Mouse (Mus musculus): ENCODE data around the gene Gosr2. TPM values are rescaled to one million over a fixed set of nuclear protein-coding genes. Genes with fewer than 3 reads are reported as not detected.

Gosr2 gene
- polyA plus RNA-seq, 1 experiment from 2014 or later, result 93.5 TPM

DNA sequence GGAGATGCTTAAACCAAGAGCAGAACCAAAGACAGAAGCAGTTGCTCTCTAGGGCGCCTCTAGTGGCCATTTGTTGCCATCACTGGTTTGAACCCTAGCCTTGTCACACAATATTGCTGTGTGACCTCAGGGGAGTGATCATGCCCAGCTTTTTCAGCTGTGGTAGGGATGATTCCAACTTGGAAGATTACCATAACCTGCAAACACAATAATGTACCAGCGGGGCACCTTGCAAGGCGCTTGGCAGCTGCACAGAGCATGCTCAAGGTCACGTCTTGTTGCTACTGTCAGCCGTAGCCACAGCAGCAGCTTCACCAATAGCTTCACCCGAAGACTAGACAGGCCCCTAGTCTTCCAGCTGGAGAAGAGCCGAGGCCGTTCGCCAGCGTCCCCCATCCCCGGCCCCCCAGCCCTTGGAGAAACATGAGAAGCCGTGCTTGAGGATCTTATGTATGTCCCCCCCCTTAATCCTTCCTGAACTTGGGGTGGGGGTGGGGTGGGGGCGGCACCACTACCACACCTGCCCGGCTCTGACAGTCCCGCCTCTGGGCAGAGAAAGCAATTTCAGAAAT, 23.9 kb upstream of the Gosr2 start:
- Histone ChIP-seq H3K4me1 (peaks cover 15% of the 10 kb centered on the region), H3K9ac (no peak overlapping the region), H3K4me3 (replicated peaks) (peak overlapping the region; percentile 18), H3K36me3 (no peaks in the 10 kb centered on the region), H3K27ac (replicated peaks) (0 out of 2 replicates have a peak overlapping the region, but pooled peaks have one; percentile 3), H3K27me3 (no peaks in the 10 kb centered on the region; the same call in 1 of the 2 replicates), H3K4me2 (replicated peaks) (peak overlapping the region; percentile 43), H3K9me3 (replicated peaks) (no peaks in the 10 kb centered on the region)
- 9% methylated on average over 15 of the region's 15 CpGs for WGBS
- 0 out of 2 replicates have a peak, but pooled peaks have one; percentile 31 for ATAC-seq (ENCODE audit: insufficient number of reproducible peaks, low FRiP score, low TSS enrichment, low read depth)

DNA sequence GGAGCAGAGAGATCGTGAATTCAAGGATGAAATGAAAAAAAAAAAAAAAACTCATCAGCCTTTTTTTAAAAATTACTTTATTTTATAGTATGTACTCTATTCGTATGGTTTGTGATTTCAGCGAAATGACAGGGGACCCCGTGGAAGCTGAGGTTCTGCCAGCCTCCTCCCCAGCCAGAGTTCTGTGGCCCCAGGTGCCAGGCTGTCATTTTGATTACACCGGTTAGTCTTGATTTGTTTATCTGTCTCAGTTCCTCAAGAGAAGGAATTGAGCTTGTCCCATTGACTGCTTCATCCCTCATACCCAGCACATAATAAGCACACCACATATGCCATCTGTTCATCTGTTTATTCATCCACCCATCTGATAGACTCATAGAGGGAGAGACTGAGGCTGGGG, 21.7 kb upstream of the Gosr2 start:
- Histone ChIP-seq H3K4me3 (replicated peaks) (no peak overlapping the region), H3K27ac (replicated peaks) (no peak overlapping the region), H3K36me3 (no peaks in the 10 kb centered on the region), H3K4me1 (peaks cover 15% of the 10 kb centered on the region), H3K9me3 (replicated peaks) (no peaks in the 10 kb centered on the region), H3K27me3 (no peaks in the 10 kb centered on the region; the same call in 1 of the 2 replicates), H3K9ac (no peak overlapping the region), H3K4me2 (replicated peaks) (no peak overlapping the region)
- ATAC-seq (ENCODE audit: insufficient number of reproducible peaks, low FRiP score, low TSS enrichment, low read depth), result no peak
- WGBS, result 53% methylated on average over 5 of the region's 5 CpGs

DNA sequence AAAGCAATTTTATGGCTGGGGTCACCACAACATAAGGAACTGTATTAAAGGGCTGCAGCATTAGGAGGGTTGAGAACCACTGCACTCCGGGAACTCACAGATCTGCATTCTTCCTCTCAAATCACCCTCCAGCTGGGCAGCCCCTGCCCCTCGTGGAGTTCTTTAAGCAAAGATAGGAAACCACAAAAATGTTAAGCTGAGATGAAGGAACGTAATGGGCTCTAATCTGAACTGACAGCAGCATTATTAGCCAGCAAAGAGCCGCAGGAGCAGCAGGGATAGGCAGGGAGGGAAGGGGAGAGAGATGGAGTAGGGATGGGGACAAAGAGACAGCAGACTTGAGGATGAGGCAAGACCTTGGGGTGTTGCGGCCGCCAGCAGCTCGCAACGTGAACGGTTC, 19.3 kb upstream of the Gosr2 start:
- Histone ChIP-seq H3K4me2 (replicated peaks) (no peak overlapping the region), H3K4me3 (replicated peaks) (no peak overlapping the region), H3K9me3 (replicated peaks) (no peaks in the 10 kb centered on the region), H3K9ac (no peak overlapping the region), H3K36me3 (no peaks in the 10 kb centered on the region), H3K27me3 (no peaks in the 10 kb centered on the region; the same call in 1 of the 2 replicates), H3K4me1 (peaks cover 10% of the 10 kb centered on the region), H3K27ac (replicated peaks) (no peak overlapping the region)
- ATAC-seq (ENCODE audit: insufficient number of reproducible peaks, low FRiP score, low TSS enrichment, low read depth), result no peak
- 32% methylated on average over 9 of the region's 9 CpGs for WGBS

DNA sequence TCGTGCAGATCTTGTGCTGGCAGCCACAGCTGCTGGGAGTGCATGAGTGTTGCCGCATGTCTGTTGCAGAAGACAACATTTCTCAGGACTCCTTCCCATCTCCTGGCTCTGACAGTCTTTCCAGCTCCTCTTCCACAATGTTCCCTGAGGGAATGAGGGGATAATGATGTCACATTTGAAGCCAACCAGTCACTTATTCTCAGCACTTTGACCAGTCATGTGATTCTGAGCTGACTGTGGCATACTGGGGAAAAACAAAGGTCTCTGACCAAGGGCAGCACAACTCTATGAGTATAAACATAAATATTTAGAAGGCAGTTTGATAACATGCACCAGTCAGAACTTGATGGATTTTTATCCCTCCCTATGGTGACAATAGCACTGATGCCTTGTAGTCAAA, 16.4 kb upstream of the Gosr2 start:
- 77% methylated on average over 2 of the region's 2 CpGs for WGBS
- peaks cover 6% of the 10 kb centered on the region; the same call in 1 of the 2 replicates for H3K4me1 ChIP-seq
- no peaks in the 10 kb centered on the region; the same call in 1 of the 2 replicates for H3K27me3 ChIP-seq
- H3K4me2 ChIP-seq (replicated peaks), result no peak overlapping the region
- H3K9ac ChIP-seq, result no peak overlapping the region
- no peaks in the 10 kb centered on the region for H3K36me3 ChIP-seq
- no peak overlapping the region for H3K4me3 ChIP-seq (replicated peaks)
- no peak overlapping the region for H3K27ac ChIP-seq (replicated peaks)
- H3K9me3 ChIP-seq (replicated peaks), result no peaks in the 10 kb centered on the region
- no peak for ATAC-seq (ENCODE audit: insufficient number of reproducible peaks, low FRiP score, low TSS enrichment, low read depth)

DNA sequence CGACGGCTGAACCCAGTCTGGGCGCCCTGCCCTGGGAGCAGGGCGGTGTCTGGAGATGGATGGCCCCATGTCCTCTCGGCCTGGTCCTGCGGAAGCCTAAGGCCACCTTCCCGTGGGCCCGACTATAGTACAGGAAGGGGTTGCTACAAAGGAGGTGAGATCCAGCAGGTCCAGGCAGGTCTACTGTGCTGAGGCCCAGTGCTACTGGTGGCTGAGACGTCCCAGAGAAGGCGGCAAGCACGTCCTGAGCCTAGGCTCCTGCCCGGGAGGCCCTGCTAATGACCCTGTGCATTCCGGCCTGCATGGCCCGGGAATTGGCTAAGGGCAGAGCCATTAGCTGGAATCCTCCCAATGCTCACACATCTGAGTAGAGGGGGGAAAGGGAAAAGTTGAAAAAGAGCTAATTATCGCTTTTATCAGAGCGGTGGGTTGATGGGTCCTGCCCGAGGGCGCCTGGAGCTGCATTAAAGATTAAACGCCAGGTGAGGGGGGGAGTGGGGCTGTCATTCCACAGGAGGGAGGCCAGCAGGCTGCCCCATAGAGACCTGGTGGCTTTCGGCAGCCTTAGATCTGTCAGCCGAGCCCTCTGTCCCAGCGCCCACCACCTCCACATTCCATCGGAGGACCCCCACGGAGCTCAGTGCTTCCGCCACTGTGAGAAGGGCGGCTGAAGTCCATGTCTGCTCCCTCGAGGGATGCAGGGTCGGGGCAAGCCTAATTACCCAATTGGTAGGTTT, 14.3 kb upstream of the Gosr2 start:
- H3K9me3 ChIP-seq (replicated peaks), result no peaks in the 10 kb centered on the region
- ATAC-seq (ENCODE audit: insufficient number of reproducible peaks, low FRiP score, low TSS enrichment, low read depth), result peak; percentile 13; the same call in 1 of the 2 replicates

DNA sequence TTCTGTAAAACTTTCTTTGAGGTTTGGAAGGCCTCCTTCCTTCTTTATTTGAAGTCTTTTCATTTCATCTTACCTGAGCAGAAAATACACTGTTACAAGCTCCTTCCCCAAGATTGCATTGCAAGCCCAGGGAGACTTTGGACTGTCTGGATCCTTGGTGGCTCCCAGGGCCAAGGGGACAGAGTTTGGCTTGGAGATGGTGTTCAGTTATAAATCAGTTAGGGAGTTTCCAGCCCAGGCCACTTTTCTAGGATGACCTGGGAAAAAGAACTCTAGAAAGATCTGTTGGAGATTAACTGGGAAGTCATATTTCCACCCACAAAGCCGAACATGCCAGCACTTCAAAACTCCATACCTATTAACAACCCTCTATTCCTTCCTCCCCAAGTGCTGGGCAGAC, 12.3 kb upstream of the Gosr2 start:
- H3K4me3 ChIP-seq (replicated peaks), result no peak overlapping the region
- WGBS, result 69% methylated on average over 1 of the region's 1 CpGs
- H3K4me2 ChIP-seq (replicated peaks), result no peak overlapping the region
- no peak overlapping the region for H3K9ac ChIP-seq
- no peaks in the 10 kb centered on the region for H3K9me3 ChIP-seq (replicated peaks)
- H3K36me3 ChIP-seq, result no peaks in the 10 kb centered on the region
- H3K27me3 ChIP-seq, result no peaks in the 10 kb centered on the region; the same call in 1 of the 2 replicates
- ATAC-seq (ENCODE audit: insufficient number of reproducible peaks, low FRiP score, low TSS enrichment, low read depth), result no peak
- no peak overlapping the region for H3K27ac ChIP-seq (replicated peaks)
- H3K4me1 ChIP-seq, result peaks cover 6% of the 10 kb centered on the region; the same call in 1 of the 2 replicates

More for the DNA sequence above, 14.3 kb upstream of the Gosr2 start:
- no peak overlapping the region for H3K9ac ChIP-seq
- H3K4me2 ChIP-seq (replicated peaks), result no peak overlapping the region
- no peaks in the 10 kb centered on the region; the same call in 1 of the 2 replicates for H3K27me3 ChIP-seq
- H3K27ac ChIP-seq (replicated peaks), result no peak overlapping the region
- 41% methylated on average over 28 of the region's 28 CpGs for WGBS
- no peaks in the 10 kb centered on the region for H3K36me3 ChIP-seq
- H3K4me3 ChIP-seq (replicated peaks), result no peak overlapping the region
- peaks cover 6% of the 10 kb centered on the region; the same call in 1 of the 2 replicates for H3K4me1 ChIP-seq

DNA sequence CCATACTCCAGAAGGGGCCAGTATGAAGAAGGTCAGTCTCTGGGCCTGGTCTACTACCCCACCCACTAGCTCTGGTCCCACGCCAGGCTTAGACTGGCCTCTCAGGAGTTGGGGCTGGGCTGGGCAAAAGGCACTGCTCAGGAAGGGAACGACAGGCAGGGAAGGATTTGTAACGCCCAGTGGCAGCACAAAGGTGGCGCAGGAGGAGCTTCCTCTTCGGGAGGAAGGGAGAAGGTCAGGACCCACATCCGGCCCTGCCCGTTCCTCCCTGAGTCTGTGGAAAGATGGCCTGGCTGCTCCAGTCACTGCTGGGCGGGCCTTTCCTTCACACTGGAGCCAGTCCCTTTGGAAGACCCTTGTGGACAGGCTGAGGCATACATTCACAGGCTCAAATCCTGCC, 9.3 kb upstream of the Gosr2 start:
- no peaks in the 10 kb centered on the region for H3K9me3 ChIP-seq (replicated peaks)
- no peak overlapping the region for H3K4me2 ChIP-seq (replicated peaks)
- H3K9ac ChIP-seq, result no peak overlapping the region
- peaks cover 4% of the 10 kb centered on the region; the same call in 1 of the 2 replicates for H3K4me1 ChIP-seq
- H3K27me3 ChIP-seq, result no peaks in the 10 kb centered on the region; the same call in 1 of the 2 replicates
- ATAC-seq (ENCODE audit: insufficient number of reproducible peaks, low FRiP score, low TSS enrichment, low read depth), result no peak
- H3K27ac ChIP-seq (replicated peaks), result no peak overlapping the region
- H3K4me3 ChIP-seq (replicated peaks), result no peak overlapping the region
- 47% methylated on average over 8 of the region's 8 CpGs for WGBS
- H3K36me3 ChIP-seq, result no peaks in the 10 kb centered on the region

DNA sequence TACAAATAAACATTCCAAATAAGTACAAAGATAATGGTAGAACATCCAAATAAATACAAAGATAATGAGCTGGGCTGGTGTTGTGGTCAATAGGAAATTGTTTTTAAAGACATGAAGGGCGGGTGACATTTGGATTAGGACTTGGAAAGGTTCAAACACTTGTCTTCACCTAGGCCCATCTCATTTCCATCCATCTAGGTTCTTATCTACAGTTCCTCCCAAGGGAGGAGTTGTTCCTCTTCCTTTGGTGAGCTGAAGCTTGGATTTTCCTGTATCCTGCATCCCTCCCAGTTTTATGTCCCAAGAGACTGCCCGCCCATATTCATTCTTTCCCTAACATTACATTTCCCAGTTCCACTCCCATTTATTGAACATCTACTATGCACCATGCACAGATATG, 528 bp upstream of the Gosr2 start:
- 75% methylated on average over 2 of the region's 2 CpGs for WGBS
- ATAC-seq (ENCODE audit: insufficient number of reproducible peaks, low FRiP score, low TSS enrichment, low read depth), result no peak

DNA sequence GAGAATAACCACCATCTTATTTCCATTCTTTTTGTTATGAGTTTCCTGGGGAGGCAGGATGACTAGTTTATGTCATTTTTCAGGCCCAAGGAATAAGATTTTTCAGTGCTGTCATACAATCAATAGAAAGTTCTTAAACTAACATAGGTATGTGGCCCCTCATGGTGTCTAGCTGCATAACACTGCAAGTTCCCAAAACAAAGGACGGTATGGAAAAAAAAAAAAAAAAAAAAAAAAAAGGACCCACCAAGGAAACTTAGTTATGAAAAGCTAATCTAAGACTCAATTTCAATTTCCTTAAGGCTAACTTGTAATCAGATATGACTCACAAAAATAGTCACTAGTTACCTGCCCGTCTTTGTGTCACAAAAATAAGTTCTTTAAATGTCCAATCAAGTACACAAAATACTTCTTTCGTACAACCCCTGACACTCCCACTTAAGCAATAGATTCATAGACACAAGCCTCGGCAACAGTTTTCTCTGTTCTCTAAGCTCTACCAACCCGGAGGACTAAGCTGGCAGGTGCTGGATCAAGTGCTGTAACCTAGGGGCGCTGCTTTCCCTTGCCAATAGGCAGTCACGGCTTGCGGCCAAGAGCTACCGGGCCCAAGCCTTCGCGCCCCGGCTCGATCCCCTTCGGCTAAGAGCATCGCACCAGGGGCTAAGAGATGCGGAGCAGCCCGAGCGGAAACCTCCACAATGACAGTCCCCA, 690 bp downstream of the Gosr2 start:
- Histone ChIP-seq H3K4me3 (replicated peaks) (peak overlapping the region; percentile 76), H3K4me1 (0 out of 2 replicates have a peak, but pooled peaks cover 3% of the 10 kb centered on the region), H3K27ac (replicated peaks) (peak overlapping the region; percentile 99), H3K36me3 (no peaks in the 10 kb centered on the region), H3K4me2 (replicated peaks) (peak overlapping the region; percentile 55), H3K9me3 (replicated peaks) (no peaks in the 10 kb centered on the region), H3K27me3 (no peaks in the 10 kb centered on the region), H3K9ac (peak overlapping the region; percentile 84)
- ATAC-seq (ENCODE audit: insufficient number of reproducible peaks, low FRiP score, low TSS enrichment, low read depth), result no peak
- 1% methylated on average over 18 of the region's 18 CpGs for WGBS

More for the DNA sequence above, 528 bp upstream of the Gosr2 start:
- 0 out of 2 replicates have a peak, but pooled peaks cover 3% of the 10 kb centered on the region for H3K4me1 ChIP-seq
- no peaks in the 10 kb centered on the region for H3K9me3 ChIP-seq (replicated peaks)
- H3K4me3 ChIP-seq (replicated peaks), result peak overlapping the region; percentile 76
- peak overlapping the region; percentile 55 for H3K4me2 ChIP-seq (replicated peaks)
- no peaks in the 10 kb centered on the region for H3K27me3 ChIP-seq
- peak overlapping the region; percentile 84 for H3K9ac ChIP-seq
- peak overlapping the region; percentile 99 for H3K27ac ChIP-seq (replicated peaks)
- H3K36me3 ChIP-seq, result no peaks in the 10 kb centered on the region

DNA sequence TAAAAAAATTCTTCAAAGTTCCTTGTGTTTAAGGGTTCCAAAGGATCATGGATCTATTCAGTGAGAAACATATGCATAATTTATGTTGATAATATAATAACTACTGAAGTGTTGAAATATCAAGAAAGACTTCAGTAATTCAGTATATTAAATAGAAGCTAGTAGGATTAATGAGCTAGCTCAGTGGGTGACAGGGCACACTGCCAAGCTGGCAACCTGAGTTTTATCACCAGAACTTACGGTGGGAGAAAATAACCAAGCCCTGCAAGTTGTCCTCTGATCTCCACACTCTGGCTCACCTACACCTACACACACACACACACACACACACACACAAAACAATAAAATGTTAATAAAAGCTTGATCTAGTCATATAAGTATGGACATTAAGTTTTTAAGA, 4.5 kb downstream of the Gosr2 start:
- H3K27me3 ChIP-seq, result no peaks in the 10 kb centered on the region
- ATAC-seq (ENCODE audit: insufficient number of reproducible peaks, low FRiP score, low TSS enrichment, low read depth), result no peak
- H3K9me3 ChIP-seq (replicated peaks), result no peaks in the 10 kb centered on the region
- 70% methylated on average over 1 of the region's 1 CpGs for WGBS
- H3K4me3 ChIP-seq (replicated peaks), result no peak overlapping the region
- no peak overlapping the region for H3K4me2 ChIP-seq (replicated peaks)
- H3K27ac ChIP-seq (replicated peaks), result no peak overlapping the region
- H3K36me3 ChIP-seq, result peaks cover 7% of the 10 kb centered on the region; the same call in 1 of the 2 replicates
- H3K9ac ChIP-seq, result no peak overlapping the region
- H3K4me1 ChIP-seq, result peaks cover 6% of the 10 kb centered on the region; the same call in 1 of the 2 replicates

DNA sequence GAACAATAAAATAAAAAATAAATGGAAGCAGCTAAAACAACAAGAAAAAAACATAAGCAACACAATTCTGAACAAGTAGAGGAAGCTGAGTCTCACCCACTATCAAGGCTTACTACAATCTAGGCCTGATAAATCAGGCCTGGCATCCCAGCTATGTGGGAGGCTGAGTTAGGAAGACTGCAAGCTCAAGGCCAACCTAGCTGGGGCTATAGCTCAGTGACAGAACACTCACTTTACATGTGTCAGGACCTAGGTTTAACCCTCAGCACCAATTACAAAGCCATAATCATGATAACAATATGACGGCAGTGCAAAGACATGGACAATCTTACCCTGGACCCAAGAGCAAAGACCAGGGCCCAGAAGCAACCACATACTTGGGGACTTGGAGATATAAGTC, 6.7 kb downstream of the Gosr2 start:
- Histone ChIP-seq H3K9ac (no peak overlapping the region), H3K4me3 (replicated peaks) (no peak overlapping the region), H3K9me3 (replicated peaks) (no peaks in the 10 kb centered on the region), H3K36me3 (peaks cover 22% of the 10 kb centered on the region), H3K4me2 (replicated peaks) (no peak overlapping the region), H3K27me3 (no peaks in the 10 kb centered on the region), H3K27ac (replicated peaks) (no peak overlapping the region), H3K4me1 (peaks cover 5% of the 10 kb centered on the region; the same call in 1 of the 2 replicates)
- 94% methylated on average over 1 of the region's 1 CpGs for WGBS
- no peak for ATAC-seq (ENCODE audit: insufficient number of reproducible peaks, low FRiP score, low TSS enrichment, low read depth)

All from embryonic facial prominence, embryonic 15.5 days (tissue).